Mouse (Mus musculus): ENCODE measurements around the gene Batf. TPM values are rescaled to one million over a fixed set of nuclear protein-coding genes. Genes with fewer than 3 reads are reported as not detected.

Batf gene
- polyA plus RNA-seq (2012; ENCODE audit: insufficient read depth, insufficient read length, missing spikeins) = 10.9 and 11.9 TPM in 2 replicates

- no peak within 1 kb of the TSS for H3K27ac ChIP-seq (ENCODE audit: insufficient read depth, low read depth, low read length)
- H3K4me3 ChIP-seq (ENCODE audit: insufficient read depth, low read length) = peak within 1 kb of the TSS; percentile 31
- TF ChIP-seq CTCF (IDR thresholded peaks at IDR 0.05; ENCODE audit: low read depth, low read length) (no peak), POLR2A (IDR thresholded peaks at IDR 0.05; ENCODE audit: borderline replicate concordance, low read depth, low read length) (no peak)
- no peaks in the 10 kb centered on the region; the same call in 1 of the 2 replicates for H3K4me1 ChIP-seq (ENCODE audit: control insufficient read depth, insufficient read depth, low read length)
These were observed at the start of gene Batf for GRCm38 (mm10) chr12:85686466-85687216. Gene Batf, plus strand, starts transcription at chr12:85686669.

GRCm38 (mm10) chr12:85637932-85638331 is 48.5 kb upstream of the Batf start:
- no peak for TF ChIP-seq CTCF (IDR thresholded peaks at IDR 0.05; ENCODE audit: low read depth, low read length)
- no peak for TF ChIP-seq POLR2A (IDR thresholded peaks at IDR 0.05; ENCODE audit: borderline replicate concordance, low read depth, low read length)
- H3K4me1 ChIP-seq (ENCODE audit: control insufficient read depth, insufficient read depth, low read length) = no peaks in the 10 kb centered on the region
- no peak overlapping the region for H3K4me3 ChIP-seq (ENCODE audit: insufficient read depth, low read length)
- no peak overlapping the region for H3K27ac ChIP-seq (ENCODE audit: insufficient read depth, low read depth, low read length)

- peaks cover 6% of the 10 kb centered on the region for H3K4me1 ChIP-seq (ENCODE audit: control insufficient read depth, insufficient read depth, low read length)
- no peak overlapping the region for H3K4me3 ChIP-seq (ENCODE audit: insufficient read depth, low read length)
- TF ChIP-seq CTCF (IDR thresholded peaks at IDR 0.05; ENCODE audit: low read depth, low read length) (no peak), POLR2A (IDR thresholded peaks at IDR 0.05; ENCODE audit: borderline replicate concordance, low read depth, low read length) (no peak)
- H3K27ac ChIP-seq (ENCODE audit: insufficient read depth, low read depth, low read length) = no peak overlapping the region
These were observed 47.7 kb upstream of the Batf start for GRCm38 (mm10) chr12:85638541-85639325.

GRCm38 (mm10) chr12:85639326-85640008 is 47.0 kb upstream of the Batf start:
- TF ChIP-seq POLR2A (IDR thresholded peaks at IDR 0.05; ENCODE audit: borderline replicate concordance, low read depth, low read length) = no peak
- TF ChIP-seq CTCF (IDR thresholded peaks at IDR 0.05; ENCODE audit: low read depth, low read length) = no peak
- no peak overlapping the region for H3K27ac ChIP-seq (ENCODE audit: insufficient read depth, low read depth, low read length)
- H3K4me3 ChIP-seq (ENCODE audit: insufficient read depth, low read length) = no peak overlapping the region
- H3K4me1 ChIP-seq (ENCODE audit: control insufficient read depth, insufficient read depth, low read length) = peaks cover 10% of the 10 kb centered on the region

GRCm38 (mm10) chr12:85640852-85641563 is 45.5 kb upstream of the Batf start:
- no peak for TF ChIP-seq POLR2A (IDR thresholded peaks at IDR 0.05; ENCODE audit: borderline replicate concordance, low read depth, low read length)
- no peak for TF ChIP-seq CTCF (IDR thresholded peaks at IDR 0.05; ENCODE audit: low read depth, low read length)
- Histone ChIP-seq H3K4me3 (ENCODE audit: insufficient read depth, low read length) (no peak overlapping the region), H3K27ac (ENCODE audit: insufficient read depth, low read depth, low read length) (no peak overlapping the region), H3K4me1 (ENCODE audit: control insufficient read depth, insufficient read depth, low read length) (peaks cover 10% of the 10 kb centered on the region)

- no peak overlapping the region for H3K4me3 ChIP-seq (ENCODE audit: insufficient read depth, low read length)
- no peak for TF ChIP-seq POLR2A (IDR thresholded peaks at IDR 0.05; ENCODE audit: borderline replicate concordance, low read depth, low read length)
- TF ChIP-seq CTCF (IDR thresholded peaks at IDR 0.05; ENCODE audit: low read depth, low read length) = no peak
- no peak overlapping the region for H3K27ac ChIP-seq (ENCODE audit: insufficient read depth, low read depth, low read length)
- peaks cover 10% of the 10 kb centered on the region for H3K4me1 ChIP-seq (ENCODE audit: control insufficient read depth, insufficient read depth, low read length)
These were observed 44.9 kb upstream of the Batf start for GRCm38 (mm10) chr12:85641564-85641931.

GRCm38 (mm10) chr12:85643735-85644134 is 42.7 kb upstream of the Batf start:
- TF ChIP-seq CTCF (IDR thresholded peaks at IDR 0.05; ENCODE audit: low read depth, low read length) (no peak), POLR2A (IDR thresholded peaks at IDR 0.05; ENCODE audit: borderline replicate concordance, low read depth, low read length) (no peak)

GRCm38 (mm10) chr12:85645664-85646063 is 40.8 kb upstream of the Batf start:
- Histone ChIP-seq H3K4me1 (ENCODE audit: control insufficient read depth, insufficient read depth, low read length) (peaks cover 27% of the 10 kb centered on the region), H3K27ac (ENCODE audit: insufficient read depth, low read depth, low read length) (no peak overlapping the region)
- TF ChIP-seq POLR2A (IDR thresholded peaks at IDR 0.05; ENCODE audit: borderline replicate concordance, low read depth, low read length) (no peak), CTCF (IDR thresholded peaks at IDR 0.05; ENCODE audit: low read depth, low read length) (0 out of 2 replicates have a peak, but pooled peaks have one; percentile 11)

More at GRCm38 (mm10) chr12:85643735-85644134, 42.7 kb upstream of the Batf start:
- Histone ChIP-seq H3K4me1 (ENCODE audit: control insufficient read depth, insufficient read depth, low read length) (peaks cover 23% of the 10 kb centered on the region), H3K4me3 (ENCODE audit: insufficient read depth, low read length) (no peak overlapping the region), H3K27ac (ENCODE audit: insufficient read depth, low read depth, low read length) (no peak overlapping the region)

GRCm38 (mm10) chr12:85647346-85647745 is 39.1 kb upstream of the Batf start:
- peak overlapping the region; percentile 17; the same call in 1 of the 2 replicates for H3K27ac ChIP-seq (ENCODE audit: insufficient read depth, low read depth, low read length)

More at GRCm38 (mm10) chr12:85645664-85646063, 40.8 kb upstream of the Batf start:
- no peak overlapping the region for H3K4me3 ChIP-seq (ENCODE audit: insufficient read depth, low read length)

More at GRCm38 (mm10) chr12:85647346-85647745, 39.1 kb upstream of the Batf start:
- Histone ChIP-seq H3K4me1 (ENCODE audit: control insufficient read depth, insufficient read depth, low read length) (peaks cover 27% of the 10 kb centered on the region), H3K4me3 (ENCODE audit: insufficient read depth, low read length) (no peak overlapping the region)
- TF ChIP-seq POLR2A (IDR thresholded peaks at IDR 0.05; ENCODE audit: borderline replicate concordance, low read depth, low read length) (no peak), CTCF (IDR thresholded peaks at IDR 0.05; ENCODE audit: low read depth, low read length) (no peak)

Data from bone marrow macrophage, adult 2 months (primary cell).